Mouse (Mus musculus) MEL (cell line): ENCODE results near the gene Grik4. TPM values are rescaled to one million over a fixed set of nuclear protein-coding genes. Genes with fewer than 3 reads are reported as not detected.

Experiments used
- DNase-seq: peaks from one replicate; pipeline ENCODE4 v3.0.0; 2011; ENCODE audit warnings: low read depth, low spot score
- H3K27ac ChIP-seq: 2 replicates; pipeline ENCODE4 v1.5.1; 2012; ENCODE audit warnings: low read depth, mild to moderate bottlenecking, control low read depth, low read length, moderate library complexity; ENCODE audit not compliant: control insufficient read depth
- H3K27me3 ChIP-seq, 2 experiments: fragments of 150-350 bp in 1 of 2; sonication (generic) in 1 of 2; 2 replicates each; pipeline ENCODE4 v1.6.1; 2012; ENCODE audit warnings: low read length in 2 of 2, mild to moderate bottlenecking in 2 of 2, improper control_type of control experiment in 1 of 2, moderate library complexity in 1 of 2; ENCODE audit not compliant: insufficient read depth in 2 of 2, control insufficient read depth in 1 of 2
- H3K36me3 ChIP-seq, 2 experiments: 2 replicates each; pipeline ENCODE4 v1.6.1; 2012 to 2014; ENCODE audit warnings: low read length in 2 of 2, improper control_type of control experiment in 1 of 2, inconsistent platforms in 1 of 2, mild to moderate bottlenecking in 1 of 2; ENCODE audit not compliant: insufficient read depth in 2 of 2, control insufficient read depth in 1 of 2
- H3K4me1 ChIP-seq, 2 experiments: fragments of 150-350 bp in 1 of 2; sonication (generic) in 1 of 2; 2 replicates each; pipeline ENCODE4 v1.6.1; 2012; ENCODE audit warnings: low read length in 2 of 2, improper control_type of control experiment in 1 of 2, mild to moderate bottlenecking in 1 of 2; ENCODE audit not compliant: insufficient read depth in 2 of 2, control insufficient read depth in 1 of 2
- H3K4me3 ChIP-seq, 2 experiments: fragments of 150-350 bp in 1 of 2; sonication (generic) in 1 of 2; 2 replicates each; pipeline ENCODE4 v1.5.1; 2012; ENCODE audit warnings: low read depth in 2 of 2, low read length in 2 of 2, mild to moderate bottlenecking in 2 of 2, moderate library complexity in 2 of 2, control low read depth in 1 of 2, improper control_type of control experiment in 1 of 2; ENCODE audit not compliant: control insufficient read depth in 1 of 2, insufficient read depth in 1 of 2
- H3K79me2 ChIP-seq: 2 replicates; pipeline ENCODE4 v1.6.1; 2012; ENCODE audit warnings: mild to moderate bottlenecking, low read length, moderate library complexity; ENCODE audit not compliant: control insufficient read depth, poor library complexity, insufficient read depth
- H3K9ac ChIP-seq: 2 replicates; pipeline ENCODE4 v1.6.1; 2012; ENCODE audit warnings: low read depth, mild to moderate bottlenecking, control low read depth, low read length, moderate library complexity; ENCODE audit not compliant: control insufficient read depth, poor library complexity, severe bottlenecking
- H3K9me3 ChIP-seq: fragments of 150-350 bp; sonication (generic); replicated peaks from 2 replicates; pipeline ENCODE4 v1.6.1; 2012; ENCODE audit warnings: mild to moderate bottlenecking, low read length, improper control_type of control experiment, moderate library complexity; ENCODE audit not compliant: insufficient read depth
- BHLHE40 ChIP-seq: IDR thresholded peaks from 2 replicates; pipeline ENCODE4 v1.6.1; 2012; ENCODE audit warnings: low read depth, mild to moderate bottlenecking, inconsistent platforms, low read length, improper control_type of control experiment, borderline replicate concordance
- CTCF ChIP-seq, 3 experiments: IDR thresholded peaks in 2 of 3; conservative IDR thresholded peaks in 1 of 3; 2 replicates each; pipeline ENCODE4 v1.5.1; 2011 to 2012; ENCODE audit warnings: low read length in 3 of 3, low read depth in 2 of 3, mild to moderate bottlenecking in 2 of 3, improper control_type of control experiment in 1 of 3, inconsistent platforms in 1 of 3, mixed read lengths in 1 of 3, moderate library complexity in 1 of 3; ENCODE audit not compliant: control insufficient read depth in 1 of 3, insufficient read depth in 1 of 3, poor library complexity in 1 of 3, severe bottlenecking in 1 of 3
- EP300 ChIP-seq, 2 experiments: IDR thresholded peaks; 2 replicates each; pipeline ENCODE4 v1.6.1; 2011; ENCODE audit warnings: improper control_type of control experiment in 2 of 2, low read length in 2 of 2, low read depth in 1 of 2, mild to moderate bottlenecking in 1 of 2
- ETS1 ChIP-seq: IDR thresholded peaks from 2 replicates; pipeline ENCODE4 v1.6.1; 2012; ENCODE audit warnings: low read depth, mild to moderate bottlenecking, inconsistent platforms, low read length, improper control_type of control experiment, moderate library complexity
- GATA1 ChIP-seq: IDR thresholded peaks from 2 replicates; pipeline ENCODE4 v1.6.1; 2011; ENCODE audit warnings: low read depth, low read length, improper control_type of control experiment
- JUND ChIP-seq: IDR thresholded peaks from 2 replicates; pipeline ENCODE4 v1.6.1; 2011; ENCODE audit warnings: low read depth, mild to moderate bottlenecking, improper control_type of control experiment, low read length
- MAFK ChIP-seq: IDR thresholded peaks from 2 replicates; pipeline ENCODE4 v1.6.1; 2011; ENCODE audit warnings: low read depth, mild to moderate bottlenecking, low read length, improper control_type of control experiment, borderline replicate concordance
- MAX ChIP-seq: IDR thresholded peaks from 2 replicates; pipeline ENCODE4 v1.6.1; 2011; ENCODE audit warnings: low read length, improper control_type of control experiment
- MAZ ChIP-seq: IDR thresholded peaks from 2 replicates; pipeline ENCODE4 v1.6.1; 2012; ENCODE audit warnings: low read depth, mild to moderate bottlenecking, inconsistent platforms, low read length, improper control_type of control experiment
- MYC ChIP-seq: IDR thresholded peaks from 2 replicates; pipeline ENCODE4 v1.6.1; 2011; ENCODE audit warnings: low read depth, mild to moderate bottlenecking, low read length, improper control_type of control experiment, moderate library complexity
- NELFE ChIP-seq: IDR thresholded peaks from 2 replicates; pipeline ENCODE4 v1.6.1; 2011; ENCODE audit warnings: low read depth, low read length, improper control_type of control experiment
- POLR2AphosphoS2 ChIP-seq: IDR thresholded peaks from 2 replicates; pipeline ENCODE4 v1.6.1; 2011; ENCODE audit warnings: low read length, improper control_type of control experiment
- POLR2AphosphoS5 ChIP-seq: IDR thresholded peaks from 2 replicates; pipeline ENCODE4 v1.6.1; 2012; ENCODE audit warnings: low read depth, borderline replicate concordance, mild to moderate bottlenecking, inconsistent platforms, low read length, moderate library complexity, mixed read lengths
- RCOR1 ChIP-seq: IDR thresholded peaks from 2 replicates; pipeline ENCODE4 v1.6.1; 2012; ENCODE audit warnings: low read depth, mild to moderate bottlenecking, inconsistent platforms, low read length, improper control_type of control experiment
- SIN3A ChIP-seq: IDR thresholded peaks from 2 replicates; pipeline ENCODE4 v1.6.1; 2012; ENCODE audit warnings: low read length, improper control_type of control experiment, inconsistent platforms
- SMC3 ChIP-seq: IDR thresholded peaks from 2 replicates; pipeline ENCODE4 v1.6.1; 2011; ENCODE audit warnings: low read depth, low read length, improper control_type of control experiment
- TCF12 ChIP-seq: IDR thresholded peaks from 2 replicates; pipeline ENCODE4 v1.6.1; 2014; ENCODE audit warnings: low read depth, mild to moderate bottlenecking, inconsistent platforms, low read length, improper control_type of control experiment, moderate library complexity
- USF1 ChIP-seq: IDR thresholded peaks from 2 replicates; pipeline ENCODE4 v1.6.1; 2014; ENCODE audit warnings: low read depth, mild to moderate bottlenecking, inconsistent platforms, low read length, improper control_type of control experiment, moderate library complexity
- USF2 ChIP-seq, 2 experiments: IDR thresholded peaks; 2 replicates each; pipeline ENCODE4 v1.6.1; 2011 to 2012; ENCODE audit warnings: improper control_type of control experiment in 2 of 2, low read length in 2 of 2, borderline replicate concordance in 1 of 2, inconsistent platforms in 1 of 2, low read depth in 1 of 2, mild to moderate bottlenecking in 1 of 2; ENCODE audit not compliant: insufficient read depth in 1 of 2
- ZNF384 ChIP-seq: IDR thresholded peaks from 2 replicates; pipeline ENCODE4 v1.6.1; 2012; ENCODE audit warnings: low read depth, mild to moderate bottlenecking, inconsistent platforms, low read length, improper control_type of control experiment
- polyA plus RNA-seq, 2 experiments: library from polyadenylated mRNA; stranded (reverse) in 1 of 2; unstranded in 1 of 2; fragments of >175 nt in 1 of 2; fragments of >200 nt in 1 of 2; gene quantifications; 2 replicates each; pipeline versions ENCODE4 v1.2.1 to v1.2.4; 2012; ENCODE audit warnings: low replicate concordance in 2 of 2, low read depth in 1 of 2; ENCODE audit not compliant: insufficient read length in 2 of 2, insufficient read depth in 1 of 2, missing spikeins in 1 of 2
- total RNA-seq: library from RNA; depleted of rRNA; stranded (reverse); fragments of 300-350 nt; gene quantifications from 2 replicates; pipeline ENCODE4 v1.2.3, GENCODE M21; 2012

Gene Grik4
- total and polyA plus RNA-seq, 3 experiments = 0.17 TPM; not detected in 2

DNA sequence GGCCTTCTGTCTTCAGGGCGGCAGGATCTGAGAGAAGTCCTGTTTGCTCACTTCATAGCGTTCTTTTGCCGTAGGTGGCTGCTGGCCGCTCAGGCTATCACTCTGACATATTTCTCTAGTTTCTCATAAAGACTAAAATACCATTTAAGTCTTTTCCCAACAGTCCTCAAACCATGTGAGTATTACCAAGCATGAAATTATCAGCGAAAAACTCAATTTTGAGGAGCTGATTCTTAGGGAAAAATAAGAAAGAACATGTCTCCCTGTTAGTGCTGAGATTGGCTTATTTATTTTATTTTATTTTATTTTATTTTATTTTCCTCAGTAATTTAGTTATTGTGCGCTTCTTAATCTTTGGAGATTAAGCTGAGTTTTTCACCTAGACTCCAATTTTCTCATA is 436.6 kb downstream of the Grik4 start, which contains the start of gene Tbcel:
TSS of gene Tbcel (minus strand) at position 101 of the 400 bp plus-strand sequence.
- DNase-seq = no peak
- Histone ChIP-seq H3K4me3 (no peak within 1 kb of the TSS), H3K9ac (no peak within 1 kb of the TSS), H3K27ac (no peak within 1 kb of the TSS), H3K9me3 (no peaks in the 10 kb centered on the region), H3K4me1 (peaks cover 0 to 3% of the 10 kb centered on the region in 2 experiments; a peak in 1 of 4 replicates), H3K36me3 (no peaks in the 10 kb centered on the region), H3K27me3 (no peaks in the 10 kb centered on the region), H3K79me2 (no peaks in the 10 kb centered on the region)
- TF ChIP-seq RCOR1 = no peak
- no peak for TF ChIP-seq ETS1
- TF ChIP-seq EP300 (IDR thresholded peaks at IDR 0.05; ENCODE audit: low read depth in 1 of 2, low read length in 2 of 2) = no peak
- TF ChIP-seq GATA1 = no peak
- no peak for TF ChIP-seq POLR2AphosphoS5
- TF ChIP-seq MAFK = no peak
- TF ChIP-seq USF1 = no peak
- TF ChIP-seq TCF12 = no peak
- no peak for TF ChIP-seq MAZ
- TF ChIP-seq NELFE = no peak
- no peak for TF ChIP-seq JUND

DNA sequence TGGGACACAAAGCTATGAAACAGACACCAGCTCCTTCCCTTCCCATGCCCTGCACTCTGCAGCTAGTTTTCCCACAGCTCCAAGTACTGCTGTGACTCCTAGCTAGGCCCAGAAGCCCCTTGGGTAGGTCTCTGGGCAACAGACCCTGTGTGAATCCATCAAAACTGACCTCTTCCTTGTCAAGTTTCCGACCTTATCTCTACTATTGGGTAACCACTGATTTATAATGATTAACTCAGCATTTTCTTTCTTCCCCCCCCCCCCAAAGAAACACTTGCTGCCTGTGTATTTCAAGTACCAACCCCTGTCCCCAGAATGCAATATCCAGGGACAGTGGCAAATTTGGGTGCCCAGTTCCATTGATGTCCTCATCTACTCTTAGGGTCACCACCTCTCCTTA is 437.3 kb downstream of the Grik4 start:
- H3K27ac ChIP-seq = no peak overlapping the region
- no peak for DNase-seq
- H3K27me3 ChIP-seq = no peaks in the 10 kb centered on the region
- no peaks in the 10 kb centered on the region for H3K79me2 ChIP-seq
- no peaks in the 10 kb centered on the region for H3K36me3 ChIP-seq
- TF ChIP-seq RCOR1 (no peak), POLR2AphosphoS2 (no peak), CTCF (IDR thresholded peaks at IDR 0.05 in 2 of 3, conservative IDR thresholded peaks at IDR 0.05 in 1 of 3; ENCODE audit: control insufficient read depth in 1 of 3, insufficient read depth in 1 of 3, low read depth in 2 of 3, low read length in 3 of 3, poor library complexity in 1 of 3, severe bottlenecking in 1 of 3) (no peak), JUND (no peak), ZNF384 (no peak), BHLHE40 (no peak), USF2 (IDR thresholded peaks at IDR 0.05; ENCODE audit: borderline replicate concordance in 1 of 2, insufficient read depth in 1 of 2, low read depth in 1 of 2, low read length in 2 of 2) (no peak), ETS1 (no peak), MYC (no peak), SMC3 (no peak), MAX (no peak), SIN3A (no peak)
- no peaks in the 10 kb centered on the region for H3K9me3 ChIP-seq
- no peak overlapping the region for H3K9ac ChIP-seq
- H3K4me1 ChIP-seq = peaks cover 0 to 2% of the 10 kb centered on the region in 2 experiments; a peak in 1 of 4 replicates
- H3K4me3 ChIP-seq = no peak overlapping the region
